In genomic region chr3:63665307-63665706, GRCm38 (mm10) we compare ENCODE assay signal across 32 mouse cellular contexts.
A peak's percentile ranks its signal among the peaks of the same experiment; 100 is the strongest.
DNase-seq lines count a peak whose midpoint lies in the region; ATAC-seq and TF ChIP-seq lines count a peak whose summit lies in the region.
"Had no signal": no experiment of that assay in that cellular context is flagged by ENCODE, and none has a peak within 500 bp of the region (broad histone marks: within the 10 kb centered on the region; RNA-seq: fewer than 3 reads in every experiment).

No protein-coding gene starts in this region.

- H3K9me3 ChIP-seq in forebrain, embryonic 15.5 days, result no peaks in the 10 kb centered on the region
- H3K9me3 ChIP-seq in forebrain, embryonic 10.5 days, result no peaks in the 10 kb centered on the region
- H3K9me3 ChIP-seq in kidney, postnatal 0 days (replicated peaks; ENCODE audit: low read length), result no peaks in the 10 kb centered on the region
- H3K9me3 ChIP-seq: embryonic facial prominence, embryonic 10.5 days; embryonic facial prominence, embryonic 13.5 days; forebrain, embryonic 13.5 days; G1E; heart, embryonic 12.5 days; heart, embryonic 15.5 days; hindbrain, embryonic 10.5 days; hindbrain, embryonic 13.5 days had no signal

- 0 out of 2 replicates have a peak, but pooled peaks have one; percentile 27 for ATAC-seq in forebrain, embryonic 15.5 days (replicated peaks)
- ATAC-seq in kidney, postnatal 0 days (replicated peaks; ENCODE audit: low FRiP score, low read depth), result no peak
- 0 out of 2 replicates have a peak, but pooled peaks have one; percentile 45 for ATAC-seq in common myeloid progenitor, adult 5-6 weeks (replicated peaks; ENCODE audit: low read depth, poor library complexity, severe bottlenecking)
- peak; percentile 83 for ATAC-seq in megakaryocyte progenitor cell, adult 5-6 weeks (replicated peaks; ENCODE audit: poor library complexity)
- ATAC-seq: Patski had no signal

- no peak for DNase-seq in forebrain, embryonic 10.5 days (ENCODE audit: extremely low spot score, low spot score)
- DNase-seq in kidney, postnatal 0 days (ENCODE audit: low spot score), result peak; percentile 48
- no peak for DNase-seq in kidney, postnatal 14 days
- no peak for DNase-seq in neural tube, embryonic 10.5 days (ENCODE audit: extremely low spot score, low spot score)
- no peak for DNase-seq in gastrocnemius, adult 2 months
- DNase-seq: adrenal gland, postnatal 10 days; adrenal gland, postnatal 36 days; B cell, adult 2 months; cerebellum, adult 11 months; cerebellum, adult 2 months; cerebellum, adult 9-11 months; cerebellum, postnatal 25 days; embryo, embryonic 11 days; gastrocnemius, postnatal 14 days; heart, adult 18-20 months; heart, postnatal 10 days; heart, postnatal 36 days had no signal

- no peak overlapping the region for H3K9ac ChIP-seq in forebrain, embryonic 15.5 days (replicated peaks)
- no peak overlapping the region for H3K9ac ChIP-seq in kidney, postnatal 0 days (ENCODE audit: low read depth, low read length)
- H3K9ac ChIP-seq: embryonic facial prominence, embryonic 13.5 days; forebrain, embryonic 13.5 days; forebrain, postnatal 0 days; heart, embryonic 12.5 days; heart, embryonic 15.5 days; hindbrain, embryonic 13.5 days had no signal

- no peaks in the 10 kb centered on the region for H3K27me3 ChIP-seq in forebrain, embryonic 15.5 days
- H3K27me3 ChIP-seq in forebrain, embryonic 10.5 days (ENCODE audit: poor library complexity, severe bottlenecking), result no peaks in the 10 kb centered on the region
- no peaks in the 10 kb centered on the region for H3K27me3 ChIP-seq in kidney, postnatal 0 days (ENCODE audit: insufficient read depth, low read length)
- H3K27me3 ChIP-seq: CH12.LX; embryonic facial prominence, embryonic 13.5 days; forebrain, embryonic 13.5 days; heart, embryonic 12.5 days; heart, embryonic 15.5 days; hindbrain, embryonic 13.5 days; Patski had no signal

- peaks cover 11% of the 10 kb centered on the region; the same call in 1 of the 2 replicates for H3K4me1 ChIP-seq in forebrain, embryonic 15.5 days
- H3K4me1 ChIP-seq in forebrain, embryonic 10.5 days, result no peaks in the 10 kb centered on the region
- no peaks in the 10 kb centered on the region for H3K4me1 ChIP-seq in kidney, postnatal 0 days (replicated peaks; ENCODE audit: insufficient read depth, low read length)
- H3K4me1 ChIP-seq: embryonic facial prominence, embryonic 10.5 days; embryonic facial prominence, embryonic 13.5 days; heart, embryonic 12.5 days; heart, embryonic 15.5 days; hindbrain, embryonic 13.5 days had no signal

- no peaks in the 10 kb centered on the region for H3K36me3 ChIP-seq in forebrain, embryonic 15.5 days
- no peaks in the 10 kb centered on the region for H3K36me3 ChIP-seq in forebrain, embryonic 10.5 days (replicated peaks)
- H3K36me3 ChIP-seq in kidney, postnatal 0 days (ENCODE audit: insufficient read depth, low read length), result no peaks in the 10 kb centered on the region
- H3K36me3 ChIP-seq: embryonic facial prominence, embryonic 10.5 days; embryonic facial prominence, embryonic 13.5 days; G1E; heart, embryonic 12.5 days; heart, embryonic 15.5 days; hindbrain, embryonic 10.5 days; hindbrain, embryonic 13.5 days had no signal

- intact Hi-C loops in gastrocnemius, adult 2 months (cut with DNase I), result no loop called here

- 72% methylated on average over 3 of the region's 3 CpGs for WGBS in forebrain, embryonic 15.5 days
- WGBS in forebrain, embryonic 10.5 days, result 89% methylated on average over 3 of the region's 3 CpGs
- 50% methylated on average over 3 of the region's 3 CpGs for WGBS in kidney, postnatal 0 days

- TF ChIP-seq CTCF in kidney, postnatal 0 days (IDR thresholded peaks at IDR 0.05; ENCODE audit: low read depth), result no peak
- no peak for TF ChIP-seq CTCF in gastrocnemius, adult 2 months (IDR thresholded peaks at IDR 0.05)

- H3K4me3 ChIP-seq in forebrain, embryonic 15.5 days, result no peak overlapping the region
- H3K4me3 ChIP-seq in forebrain, embryonic 10.5 days, result no peak overlapping the region
- no peak overlapping the region for H3K4me3 ChIP-seq in kidney, postnatal 0 days (replicated peaks; ENCODE audit: low read depth, low read length)
- H3K4me3 ChIP-seq in gastrocnemius, adult 2 months, result no peak overlapping the region
- H3K4me3 ChIP-seq: embryonic facial prominence, embryonic 10.5 days; embryonic facial prominence, embryonic 13.5 days; erythroblast, embryonic 14.5 days; forebrain, embryonic 13.5 days; heart, embryonic 12.5 days; heart, embryonic 15.5 days; hindbrain, embryonic 10.5 days; hindbrain, embryonic 13.5 days had no signal

- H3K4me2 ChIP-seq in forebrain, embryonic 15.5 days (replicated peaks), result no peak overlapping the region
- no peak overlapping the region for H3K4me2 ChIP-seq in kidney, postnatal 0 days (ENCODE audit: low read length)
- H3K4me2 ChIP-seq: embryonic facial prominence, embryonic 13.5 days; forebrain, embryonic 13.5 days; heart, embryonic 12.5 days; heart, embryonic 15.5 days; hindbrain, embryonic 13.5 days had no signal

- H3K27ac ChIP-seq in forebrain, embryonic 15.5 days (replicated peaks), result no peak overlapping the region
- no peak overlapping the region for H3K27ac ChIP-seq in forebrain, embryonic 10.5 days
- H3K27ac ChIP-seq in kidney, postnatal 0 days, result no peak overlapping the region
- no peak overlapping the region for H3K27ac ChIP-seq in gastrocnemius, adult 2 months
- H3K27ac ChIP-seq: embryonic facial prominence, embryonic 10.5 days; embryonic facial prominence, embryonic 13.5 days; forebrain, embryonic 13.5 days; heart, embryonic 15.5 days; hindbrain, embryonic 10.5 days; hindbrain, embryonic 13.5 days had no signal
